Mouse (Mus musculus): ENCODE measurements at regions not wholly inside any gene's neighbourhood (a gene's known extent, or its start where the extent isn't known, plus 50 kb on each side); places are given as distances from the start of the nearest gene placed in this dataset.
A peak's percentile ranks its signal among the peaks of the same experiment; 100 is the strongest.

GRCm38 (mm10) chr7:39857301-39857700 is 339.7 kb downstream of the Zfp619 start:
- DNase-seq (ENCODE audit: low spot score in 2 of 2): no peak
- intact Hi-C loops (cut with DNase I): no loop called here

GRCm38 (mm10) chr7:39862835-39863234 is 345.3 kb downstream of the Zfp619 start:
- no peak for DNase-seq (ENCODE audit: low spot score in 2 of 2)
- intact Hi-C loops (cut with DNase I): no loop called here

- intact Hi-C loops (cut with DNase I): no loop called here
- no peak for DNase-seq (ENCODE audit: low spot score in 2 of 2)
Measured at GRCm38 (mm10) chr7:39864130-39864529, 346.6 kb downstream of the Zfp619 start.

GRCm38 (mm10) chr7:39864781-39865180 is 347.2 kb downstream of the Zfp619 start:
- intact Hi-C loops (cut with DNase I): no loop called here
- DNase-seq (ENCODE audit: low spot score in 2 of 2): no peak

- intact Hi-C loops (cut with DNase I): no loop called here
- DNase-seq (ENCODE audit: low spot score in 2 of 2): no peak
Measured at GRCm38 (mm10) chr7:39866674-39867428, 349.3 kb downstream of the Zfp619 start.

GRCm38 (mm10) chr7:39867451-39867850 is 349.9 kb downstream of the Zfp619 start:
- intact Hi-C loops (cut with DNase I): no loop called here
- DNase-seq (ENCODE audit: low spot score in 2 of 2): no peak

- intact Hi-C loops (cut with DNase I): no loop called here
- no peak for DNase-seq (ENCODE audit: low spot score in 2 of 2)
Measured at GRCm38 (mm10) chr7:39882113-39882512, 364.5 kb downstream of the Zfp619 start.

- intact Hi-C loops (cut with DNase I): no loop called here
- peak in 1 of 2 experiments; percentile 9 for DNase-seq (ENCODE audit: low spot score in 2 of 2)
Measured at GRCm38 (mm10) chr7:39894208-39894896, 376.8 kb downstream of the Zfp619 start.

- intact Hi-C loops (cut with DNase I): no loop called here
- DNase-seq (ENCODE audit: low spot score in 2 of 2): peak in 1 of 2 experiments; percentile 23
Measured at GRCm38 (mm10) chr7:39896918-39897317, 379.4 kb downstream of the Zfp619 start.

- DNase-seq (ENCODE audit: low spot score in 2 of 2): peak in 1 of 2 experiments; percentile 3
- intact Hi-C loops (cut with DNase I): no loop called here
Measured at GRCm38 (mm10) chr7:39898268-39898667, 380.7 kb downstream of the Zfp619 start.

GRCm38 (mm10) chr7:39933946-39934345 is 416.4 kb downstream of the Zfp619 start:
- DNase-seq (ENCODE audit: low spot score in 2 of 2): no peak

GRCm38 (mm10) chr7:39937262-39937661 is 419.7 kb downstream of the Zfp619 start:
- DNase-seq (ENCODE audit: low spot score in 2 of 2): no peak
- intact Hi-C loops (cut with DNase I): no loop called here

More at GRCm38 (mm10) chr7:39933946-39934345, 416.4 kb downstream of the Zfp619 start:
- intact Hi-C loops (cut with DNase I): no loop called here

- intact Hi-C loops (cut with DNase I): no loop called here
- DNase-seq (ENCODE audit: low spot score in 2 of 2): no peak
Measured at GRCm38 (mm10) chr7:39942262-39942900, 424.8 kb downstream of the Zfp619 start.

- intact Hi-C loops (cut with DNase I): no loop called here
- no peak for DNase-seq (ENCODE audit: low spot score in 2 of 2)
Measured at GRCm38 (mm10) chr7:39954110-39954509, 436.5 kb downstream of the Zfp619 start.

GRCm38 (mm10) chr7:39954931-39955330 is 437.4 kb downstream of the Zfp619 start:
- no peak for DNase-seq (ENCODE audit: low spot score in 2 of 2)

GRCm38 (mm10) chr7:39978121-39978520 is 460.6 kb downstream of the Zfp619 start:
- DNase-seq (ENCODE audit: low spot score in 2 of 2): no peak
- intact Hi-C loops (cut with DNase I): no loop called here

More at GRCm38 (mm10) chr7:39954931-39955330, 437.4 kb downstream of the Zfp619 start:
- intact Hi-C loops (cut with DNase I): no loop called here

- DNase-seq (ENCODE audit: low spot score in 2 of 2): no peak
- intact Hi-C loops (cut with DNase I): no loop called here
Measured at GRCm38 (mm10) chr7:39981647-39982046, 464.1 kb downstream of the Zfp619 start.

Data from left cerebral cortex, postnatal 14 days (tissue).